In the genomic region with DNA sequence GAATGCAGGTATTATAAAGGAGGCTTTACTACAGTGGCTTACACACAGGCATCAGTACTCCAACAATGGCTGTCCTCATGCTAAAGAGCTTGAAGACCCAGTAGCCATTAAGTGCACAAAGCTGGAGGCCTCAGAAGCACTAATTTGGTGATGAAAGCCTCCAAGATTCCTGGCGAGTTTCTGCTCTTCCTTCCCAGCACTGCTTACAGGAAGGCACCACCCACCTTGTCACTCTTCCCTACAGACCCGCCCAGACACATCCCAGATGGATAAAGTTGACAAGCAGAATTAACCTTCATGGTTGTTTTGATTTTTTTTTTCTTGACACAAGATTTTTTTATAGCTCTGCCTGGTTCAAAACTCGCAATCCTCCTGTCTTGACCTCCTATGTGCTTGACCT, we compare ENCODE assay signal across 28 mouse cellular contexts. TPM values are rescaled to one million over a fixed set of nuclear protein-coding genes. Genes with fewer than 3 reads are reported as not detected.
DNase-seq lines count a peak whose midpoint lies in the region; ATAC-seq and TF ChIP-seq lines count a peak whose summit lies in the region.
"Had no signal": no experiment of that assay in that cellular context is flagged by ENCODE, and none has a peak within 500 bp of the region (broad histone marks: within the 10 kb centered on the region; RNA-seq: fewer than 3 reads in every experiment).

No protein-coding gene starts in this region.

- H3K27ac ChIP-seq in kidney, adult 2 months (ENCODE audit: insufficient read depth, low read depth, low read length) = no peak overlapping the region
- no peak overlapping the region for H3K27ac ChIP-seq in lung, postnatal 0 days (ENCODE audit: low read length)
- H3K27ac ChIP-seq: embryonic facial prominence, embryonic 12.5 days; forebrain, embryonic 15.5 days; heart, embryonic 13.5 days; limb, embryonic 12.5 days; liver, embryonic 13.5 days; lung, embryonic 15.5 days; midbrain, embryonic 15.5 days had no signal

- H3K4me1 ChIP-seq in kidney, adult 2 months (ENCODE audit: control insufficient read depth, insufficient read depth, low read length) = no peaks in the 10 kb centered on the region
- H3K4me1 ChIP-seq in lung, postnatal 0 days (ENCODE audit: insufficient read depth, low read depth, low read length) = no peaks in the 10 kb centered on the region
- H3K4me1 ChIP-seq: embryonic facial prominence, embryonic 12.5 days; forebrain, embryonic 15.5 days; limb, embryonic 12.5 days; liver, embryonic 13.5 days; lung, embryonic 15.5 days; midbrain, embryonic 15.5 days had no signal

- H3K4me3 ChIP-seq in kidney, adult 2 months (ENCODE audit: insufficient read depth, low read depth, low read length) = no peak overlapping the region
- H3K4me3 ChIP-seq in lung, postnatal 0 days (ENCODE audit: low read depth, low read length) = no peak overlapping the region
- H3K4me3 ChIP-seq: embryonic facial prominence, embryonic 12.5 days; forebrain, embryonic 15.5 days; heart, embryonic 13.5 days; limb, embryonic 12.5 days; liver, embryonic 13.5 days; lung, embryonic 15.5 days; midbrain, embryonic 15.5 days had no signal

- no peak for ATAC-seq in lung, postnatal 0 days
- ATAC-seq: CD4-positive, CD25-positive, alpha-beta regulatory T cell, adult 4 months; forebrain, embryonic 15.5 days; midbrain, embryonic 15.5 days had no signal

- peak; percentile 83 for DNase-seq in heart, adult 11 months
- DNase-seq in heart, postnatal 25 days (ENCODE audit: low spot score) = no peak
- DNase-seq in kidney, adult 2 months = peak; percentile 2
- no peak for DNase-seq in kidney, adult 8-10 months
- DNase-seq in lung, postnatal 0 days (ENCODE audit: low spot score) = peak; percentile 8
- no peak for DNase-seq in lung, postnatal 4 days
- DNase-seq in lung, postnatal 36 days = peak; percentile 3
- DNase-seq in Muller cell, postnatal 12 days (ENCODE audit: inconsistent ontology term) = no peak
- DNase-seq: adrenal gland, postnatal 10 days; cerebellum, adult 9-10 months; gastrocnemius, postnatal 14 days; liver, embryonic 13.5 days; right cerebral cortex, postnatal 14 days; spleen, adult 18-20 months; thymus, postnatal 36 days had no signal

- no peaks in the 10 kb centered on the region for H3K9me3 ChIP-seq in lung, postnatal 0 days (ENCODE audit: low read length)
- H3K9me3 ChIP-seq: embryonic facial prominence, embryonic 12.5 days; forebrain, embryonic 15.5 days; heart, embryonic 13.5 days; limb, embryonic 12.5 days; liver, embryonic 13.5 days; lung, embryonic 15.5 days; midbrain, embryonic 15.5 days had no signal

- WGBS in kidney, adult 2 months = 47% methylated on average over 3 of the region's 3 CpGs
- WGBS in lung, postnatal 0 days = 30% methylated on average over 3 of the region's 3 CpGs

- TF ChIP-seq EP300 in lung, postnatal 0 days (IDR thresholded peaks at IDR 0.05) = no peak

- no peaks in the 10 kb centered on the region for H3K36me3 ChIP-seq in kidney, adult 2 months (ENCODE audit: control insufficient read depth, insufficient read depth, low read length)
- H3K36me3 ChIP-seq in lung, postnatal 0 days (ENCODE audit: insufficient read depth, low read length) = no peaks in the 10 kb centered on the region
- H3K36me3 ChIP-seq: embryonic facial prominence, embryonic 12.5 days; forebrain, embryonic 15.5 days; heart, embryonic 13.5 days; limb, embryonic 12.5 days; liver, embryonic 13.5 days; lung, embryonic 15.5 days; midbrain, embryonic 15.5 days had no signal

- no peak overlapping the region for H3K4me2 ChIP-seq in lung, postnatal 0 days (replicated peaks; ENCODE audit: low read depth, low read length)
- H3K4me2 ChIP-seq: embryonic facial prominence, embryonic 12.5 days; forebrain, embryonic 15.5 days; heart, embryonic 13.5 days; limb, embryonic 12.5 days; liver, embryonic 13.5 days; lung, embryonic 15.5 days; midbrain, embryonic 15.5 days had no signal

- TF ChIP-seq CTCF in kidney, adult 2 months (conservative IDR thresholded peaks at IDR 0.05; ENCODE audit: insufficient read depth, insufficient read length, low read depth, low read length) = no peak
- no peak for TF ChIP-seq CTCF in lung, postnatal 0 days (IDR thresholded peaks at IDR 0.05)

- H3K9ac ChIP-seq in lung, postnatal 0 days (replicated peaks; ENCODE audit: low read depth) = no peak overlapping the region
- H3K9ac ChIP-seq: embryonic facial prominence, embryonic 12.5 days; forebrain, embryonic 15.5 days; heart, embryonic 13.5 days; limb, embryonic 12.5 days; liver, embryonic 13.5 days; lung, embryonic 15.5 days; midbrain, embryonic 15.5 days had no signal

- intact Hi-C loops in heart, postnatal 25 days (cut with DNase I) = loop anchor here (5.0 kb wide), 1 partner anchor 139 kb away; no protein-coding TSS in a partner anchor

- TF ChIP-seq POLR2A in kidney, adult 2 months (IDR thresholded peaks at IDR 0.05; ENCODE audit: low read depth, low read length) = no peak

- H3K27me3 ChIP-seq in kidney, adult 2 months (replicated peaks; ENCODE audit: control insufficient read depth, insufficient read depth, low read length) = no peaks in the 10 kb centered on the region
- H3K27me3 ChIP-seq in lung, postnatal 0 days (replicated peaks; ENCODE audit: insufficient read depth, low read length) = no peaks in the 10 kb centered on the region
- H3K27me3 ChIP-seq: embryonic facial prominence, embryonic 12.5 days; forebrain, embryonic 15.5 days; heart, embryonic 13.5 days; limb, embryonic 12.5 days; liver, embryonic 13.5 days; lung, embryonic 15.5 days; midbrain, embryonic 15.5 days had no signal

RNA-seq across cellular contexts. Expression of a gene that starts 59.0 kb away (rescaled TPM):
- total RNA-seq in heart, postnatal 25 days (2021) = under 1 TPM; 0.08 to 0.11 TPM
- 0.14 and 0.19 TPM in 2 replicates for polyA plus RNA-seq in kidney, adult 2 months (2012; rRNA removed)
- polyA plus RNA-seq in lung, postnatal 0 days (2015; fragmentation: Nextera tagmentation; extraction: Ambion mirVana) = not detected in 2 replicates
- total RNA-seq: common myeloid progenitor, adult 5-6 weeks; layer of hippocampus, postnatal 10 days; left cerebral cortex, adult 8-10 months; megakaryocyte-erythroid progenitor cell, adult 5-6 weeks; neutrophil, adult 5-6 weeks had no signal
- polyA plus RNA-seq: CD4-positive, CD25-positive, alpha-beta regulatory T cell, adult 4 months; embryonic facial prominence, embryonic 12.5 days; forebrain, embryonic 15.5 days; heart, embryonic 13.5 days; hindbrain, embryonic 11.5 days; limb, embryonic 12.5 days; liver, embryonic 13.5 days; lung, embryonic 15.5 days; midbrain, embryonic 15.5 days had no signal

Comparison
In these comparisons a context has a peak if more than half of its experiments do, and no peak if none do; other contexts are left out.
1. DNase-seq: peak in heart, adult 11 months (single experiment), kidney, adult 2 months (single experiment), lung, postnatal 0 days (single experiment) and lung, postnatal 36 days (single experiment); none in heart, postnatal 25 days (single experiment), kidney, adult 8-10 months (0 of 2), lung, postnatal 4 days (0 of 2) and Muller cell, postnatal 12 days (single experiment).